Mouse (Mus musculus): Measurements from ENCODE around the gene Usp49. TPM values are rescaled to one million over a fixed set of nuclear protein-coding genes. Genes with fewer than 3 reads are reported as not detected.

Usp49 gene
- polyA plus RNA-seq, 1 experiment: 6.7 TPM

GRCm38 (mm10) chr17:47701793-47702192, 71.3 kb downstream of the Usp49 start:
- 81% methylated on average over 9 of the region's 9 CpGs for WGBS
- no peak for DNase-seq
- Histone ChIP-seq H3K4me3 (replicated peaks; ENCODE audit: extremely low read depth, low read depth, low read length) (no peak overlapping the region), H3K4me1 (ENCODE audit: control insufficient read depth, insufficient read depth, low read length) (no peaks in the 10 kb centered on the region)
- TF ChIP-seq POLR2A (IDR thresholded peaks at IDR 0.05; ENCODE audit: borderline replicate concordance, extremely low read depth, low read depth, low read length) (no peak), CTCF (IDR thresholded peaks at IDR 0.05; ENCODE audit: insufficient read depth, low read length) (no peak)

GRCm38 (mm10) chr17:47702548-47703345, 72.3 kb downstream of the Usp49 start:
- Histone ChIP-seq H3K4me3 (replicated peaks; ENCODE audit: extremely low read depth, low read depth, low read length) (no peak overlapping the region), H3K4me1 (ENCODE audit: control insufficient read depth, insufficient read depth, low read length) (no peaks in the 10 kb centered on the region)
- TF ChIP-seq CTCF (IDR thresholded peaks at IDR 0.05; ENCODE audit: insufficient read depth, low read length) (no peak), POLR2A (IDR thresholded peaks at IDR 0.05; ENCODE audit: borderline replicate concordance, extremely low read depth, low read depth, low read length) (no peak)
- whole genome bisulfite sequencing: 62% methylated on average over 28 of the region's 28 CpGs
- no peak for DNase-seq

GRCm38 (mm10) chr17:47703556-47703955, 73.1 kb downstream of the Usp49 start:
- WGBS: 53% methylated on average over 20 of the region's 20 CpGs
- TF ChIP-seq CTCF (IDR thresholded peaks at IDR 0.05; ENCODE audit: insufficient read depth, low read length) (no peak), POLR2A (IDR thresholded peaks at IDR 0.05; ENCODE audit: borderline replicate concordance, extremely low read depth, low read depth, low read length) (no peak)
- DNase-seq: no peak
- no peak overlapping the region for H3K4me3 ChIP-seq (replicated peaks; ENCODE audit: extremely low read depth, low read depth, low read length)
- H3K4me1 ChIP-seq (ENCODE audit: control insufficient read depth, insufficient read depth, low read length): no peaks in the 10 kb centered on the region

- Histone ChIP-seq H3K4me3 (replicated peaks; ENCODE audit: extremely low read depth, low read depth, low read length) (no peak overlapping the region), H3K4me1 (ENCODE audit: control insufficient read depth, insufficient read depth, low read length) (no peaks in the 10 kb centered on the region)
- no peak for DNase-seq
- WGBS: 83% methylated on average over 4 of the region's 4 CpGs
- TF ChIP-seq CTCF (IDR thresholded peaks at IDR 0.05; ENCODE audit: insufficient read depth, low read length): no peak
- TF ChIP-seq POLR2A (IDR thresholded peaks at IDR 0.05; ENCODE audit: borderline replicate concordance, extremely low read depth, low read depth, low read length): no peak
Measured at GRCm38 (mm10) chr17:47704692-47705091, 74.2 kb downstream of the Usp49 start.

- DNase-seq: no peak
- H3K4me3 ChIP-seq (replicated peaks; ENCODE audit: extremely low read depth, low read depth, low read length): no peak overlapping the region
- 59% methylated on average over 1 of the region's 1 CpGs for WGBS
- H3K4me1 ChIP-seq (ENCODE audit: control insufficient read depth, insufficient read depth, low read length): no peaks in the 10 kb centered on the region
- TF ChIP-seq CTCF (IDR thresholded peaks at IDR 0.05; ENCODE audit: insufficient read depth, low read length) (no peak), POLR2A (IDR thresholded peaks at IDR 0.05; ENCODE audit: borderline replicate concordance, extremely low read depth, low read depth, low read length) (no peak)
Measured at GRCm38 (mm10) chr17:47706196-47706595, 75.7 kb downstream of the Usp49 start.

GRCm38 (mm10) chr17:47707961-47708360, 77.5 kb downstream of the Usp49 start:
- DNase-seq: no peak
- Histone ChIP-seq H3K4me3 (replicated peaks; ENCODE audit: extremely low read depth, low read depth, low read length) (no peak overlapping the region), H3K4me1 (ENCODE audit: control insufficient read depth, insufficient read depth, low read length) (no peaks in the 10 kb centered on the region)
- TF ChIP-seq CTCF (IDR thresholded peaks at IDR 0.05; ENCODE audit: insufficient read depth, low read length): no peak
- TF ChIP-seq POLR2A (IDR thresholded peaks at IDR 0.05; ENCODE audit: borderline replicate concordance, extremely low read depth, low read depth, low read length): no peak
- 73% methylated on average over 3 of the region's 3 CpGs for WGBS

GRCm38 (mm10) chr17:47708972-47709371, 78.5 kb downstream of the Usp49 start:
- no peak for TF ChIP-seq CTCF (IDR thresholded peaks at IDR 0.05; ENCODE audit: insufficient read depth, low read length)
- TF ChIP-seq POLR2A (IDR thresholded peaks at IDR 0.05; ENCODE audit: borderline replicate concordance, extremely low read depth, low read depth, low read length): no peak
- H3K4me3 ChIP-seq (replicated peaks; ENCODE audit: extremely low read depth, low read depth, low read length): no peak overlapping the region
- DNase-seq: no peak
- H3K4me1 ChIP-seq (ENCODE audit: control insufficient read depth, insufficient read depth, low read length): no peaks in the 10 kb centered on the region
- WGBS: 60% methylated on average over 4 of the region's 4 CpGs

- 68% methylated on average over 3 of the region's 3 CpGs for WGBS
- Histone ChIP-seq H3K4me1 (ENCODE audit: control insufficient read depth, insufficient read depth, low read length) (no peaks in the 10 kb centered on the region), H3K4me3 (replicated peaks; ENCODE audit: extremely low read depth, low read depth, low read length) (no peak overlapping the region)
- DNase-seq: no peak
- TF ChIP-seq CTCF (IDR thresholded peaks at IDR 0.05; ENCODE audit: insufficient read depth, low read length) (no peak), POLR2A (IDR thresholded peaks at IDR 0.05; ENCODE audit: borderline replicate concordance, extremely low read depth, low read depth, low read length) (no peak)
Measured at GRCm38 (mm10) chr17:47710036-47710435, 79.5 kb downstream of the Usp49 start.

- no peak for DNase-seq
- no peak overlapping the region for H3K4me3 ChIP-seq (replicated peaks; ENCODE audit: extremely low read depth, low read depth, low read length)
- 48% methylated on average over 6 of the region's 6 CpGs for whole genome bisulfite sequencing
- no peak for TF ChIP-seq CTCF (IDR thresholded peaks at IDR 0.05; ENCODE audit: insufficient read depth, low read length)
- no peaks in the 10 kb centered on the region for H3K4me1 ChIP-seq (ENCODE audit: control insufficient read depth, insufficient read depth, low read length)
Measured at GRCm38 (mm10) chr17:47711883-47712282, 81.4 kb downstream of the Usp49 start.

- TF ChIP-seq POLR2A (IDR thresholded peaks at IDR 0.05; ENCODE audit: borderline replicate concordance, extremely low read depth, low read depth, low read length) (no peak), CTCF (IDR thresholded peaks at IDR 0.05; ENCODE audit: insufficient read depth, low read length) (no peak)
- no peaks in the 10 kb centered on the region for H3K4me1 ChIP-seq (ENCODE audit: control insufficient read depth, insufficient read depth, low read length)
- 61% methylated on average over 16 of the region's 22 CpGs for WGBS
- no peak for DNase-seq
- no peak overlapping the region for H3K4me3 ChIP-seq (replicated peaks; ENCODE audit: extremely low read depth, low read depth, low read length)
Measured at GRCm38 (mm10) chr17:47712889-47713571, 82.5 kb downstream of the Usp49 start.
